8 mouse cellular contexts compared by ENCODE assay signal in the genomic region with DNA sequence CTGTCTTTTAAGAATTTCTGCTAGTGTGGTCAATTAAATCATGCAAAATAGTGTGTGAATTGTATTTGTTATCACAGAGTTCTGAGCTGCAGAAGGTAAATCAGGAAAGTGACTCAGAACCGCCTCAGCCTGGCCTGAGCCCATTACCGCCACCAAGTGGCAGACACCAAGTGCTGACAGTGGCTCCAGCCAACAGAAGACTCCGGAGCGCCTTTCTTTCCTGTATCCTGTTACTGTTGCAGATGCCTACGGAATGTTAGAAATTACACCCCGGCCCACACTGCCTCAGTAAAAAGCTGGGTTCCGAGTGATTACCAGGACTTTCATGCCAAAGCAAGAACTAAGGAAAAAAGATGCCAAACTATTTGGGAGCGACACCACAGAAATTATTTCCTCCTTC. TPM values are rescaled to one million over a fixed set of nuclear protein-coding genes. Genes with fewer than 3 reads are reported as not detected.
DNase-seq lines count a peak whose midpoint lies in the region; ATAC-seq and TF ChIP-seq lines count a peak whose summit lies in the region.

No protein-coding gene starts in this region.

- H3K27me3 ChIP-seq in liver, embryonic 12.5 days (replicated peaks): no peaks in the 10 kb centered on the region
- no peaks in the 10 kb centered on the region for H3K27me3 ChIP-seq in embryonic facial prominence, embryonic 13.5 days
- H3K27me3 ChIP-seq in midbrain, embryonic 15.5 days (replicated peaks): no peaks in the 10 kb centered on the region
- H3K27me3 ChIP-seq in spleen, adult 2 months (ENCODE audit: control insufficient read depth, insufficient read depth, low read length): no peaks in the 10 kb centered on the region

- H3K27ac ChIP-seq in liver, embryonic 12.5 days: no peak overlapping the region
- peak overlapping the region; percentile 75 for H3K27ac ChIP-seq in embryonic facial prominence, embryonic 13.5 days
- no peak overlapping the region for H3K27ac ChIP-seq in midbrain, embryonic 15.5 days
- no peak overlapping the region for H3K27ac ChIP-seq in spleen, adult 2 months (ENCODE audit: insufficient read depth, low read length)

- TF ChIP-seq CTCF in spleen, adult 2 months (IDR thresholded peaks at IDR 0.05; ENCODE audit: extremely low read depth, insufficient read depth, insufficient read length, insufficient replicate concordance): peak; percentile 82

- H3K9ac ChIP-seq in liver, embryonic 12.5 days: no peak overlapping the region
- no peak overlapping the region for H3K9ac ChIP-seq in embryonic facial prominence, embryonic 13.5 days
- H3K9ac ChIP-seq in midbrain, embryonic 15.5 days: no peak overlapping the region

- H3K4me1 ChIP-seq in liver, embryonic 12.5 days: no peaks in the 10 kb centered on the region
- H3K4me1 ChIP-seq in embryonic facial prominence, embryonic 13.5 days: peaks cover 7% of the 10 kb centered on the region
- H3K4me1 ChIP-seq in midbrain, embryonic 15.5 days: peaks cover 4% of the 10 kb centered on the region; the same call in 1 of the 2 replicates
- no peaks in the 10 kb centered on the region for H3K4me1 ChIP-seq in spleen, adult 2 months (ENCODE audit: control insufficient read depth, insufficient read depth, insufficient read length)

- no peak overlapping the region for H3K4me3 ChIP-seq in liver, embryonic 12.5 days
- peak overlapping the region; percentile 24; the same call in 1 of the 2 replicates for H3K4me3 ChIP-seq in embryonic facial prominence, embryonic 13.5 days
- no peak overlapping the region for H3K4me3 ChIP-seq in midbrain, embryonic 15.5 days
- H3K4me3 ChIP-seq in spleen, adult 2 months (ENCODE audit: extremely low read depth, insufficient read depth, insufficient read length): no peak overlapping the region

- H3K4me2 ChIP-seq in liver, embryonic 12.5 days: no peak overlapping the region
- peak overlapping the region; percentile 50 for H3K4me2 ChIP-seq in embryonic facial prominence, embryonic 13.5 days
- H3K4me2 ChIP-seq in midbrain, embryonic 15.5 days: peak overlapping the region; percentile 31

- peak; percentile 57 for DNase-seq in liver
- peak; percentile 67 for DNase-seq in heart, adult 8-10 months (ENCODE audit: low spot score)
- peak; percentile 74 for DNase-seq in kidney, adult 18-20 months
- peak; percentile 80 for DNase-seq in left cerebral cortex, postnatal 36 days (ENCODE audit: low spot score in 2 of 2)
- DNase-seq in spleen, adult 2 months (ENCODE audit: low read depth in 1 of 2, low spot score in 2 of 2): peak in 1 of 2 experiments; percentile 52

- no peaks in the 10 kb centered on the region for H3K36me3 ChIP-seq in liver, embryonic 12.5 days
- H3K36me3 ChIP-seq in embryonic facial prominence, embryonic 13.5 days: no peaks in the 10 kb centered on the region
- H3K36me3 ChIP-seq in midbrain, embryonic 15.5 days (replicated peaks): no peaks in the 10 kb centered on the region
- H3K36me3 ChIP-seq in spleen, adult 2 months (ENCODE audit: control insufficient read depth, insufficient read depth, low read length): no peaks in the 10 kb centered on the region

- H3K9me3 ChIP-seq in liver, embryonic 12.5 days (replicated peaks): no peaks in the 10 kb centered on the region
- H3K9me3 ChIP-seq in embryonic facial prominence, embryonic 13.5 days: no peaks in the 10 kb centered on the region
- H3K9me3 ChIP-seq in midbrain, embryonic 15.5 days: no peaks in the 10 kb centered on the region

- no peak for ATAC-seq in liver, embryonic 12.5 days
- peak; percentile 79 for ATAC-seq in embryonic facial prominence, embryonic 13.5 days (ENCODE audit: insufficient number of reproducible peaks, insufficient read depth, low FRiP score, low TSS enrichment, low read depth)
- ATAC-seq in midbrain, embryonic 15.5 days (replicated peaks): peak; percentile 94

- TF ChIP-seq POLR2A in spleen, adult 2 months (IDR thresholded peaks at IDR 0.05; ENCODE audit: low read depth, low read length): no peak

- intact Hi-C loops in left cerebral cortex, postnatal 36 days (cut with DNase I): no loop called here

- 11% methylated on average over 8 of the region's 8 CpGs for WGBS in liver, embryonic 12.5 days (ENCODE audit: insufficient replicate concordance)
- WGBS in embryonic facial prominence, embryonic 13.5 days: 7% methylated on average over 8 of the region's 8 CpGs
- 15% methylated on average over 8 of the region's 8 CpGs for WGBS in midbrain, embryonic 15.5 days
- WGBS in spleen, adult 2 months: 14% methylated on average over 8 of the region's 8 CpGs

RNA-seq across cellular contexts. Expression of gene Ipcef1, which starts 23.9 kb away (rescaled TPM):
- polyA plus RNA-seq in liver, embryonic 12.5 days (2016; fragmentation: Nextera tagmentation; extraction: Ambion mirVana): 0.73 and 0.89 TPM in 2 replicates
- 0.29 and 0.48 TPM in 2 replicates for polyA plus RNA-seq in embryonic facial prominence, embryonic 13.5 days (2015; fragmentation: Nextera tagmentation; extraction: Ambion mirVana)
- under 1 TPM in 3 of 4 experiments, not detected in 1; 0.16 to 0.46 (median 0.33) TPM for total RNA-seq in heart, adult 8-10 months (2022)
- total RNA-seq in left cerebral cortex, postnatal 36 days (2021): 10 to 100 TPM; 87.4 to 88.4 TPM
- 0.87 and 1.3 TPM in 2 replicates for polyA plus RNA-seq in midbrain, embryonic 15.5 days (2015; fragmentation: Nextera tagmentation; extraction: Ambion mirVana)
- 2.8 and 3.6 TPM in 2 replicates for polyA plus RNA-seq in spleen, adult 2 months (2012; rRNA removed)
